Mouse (Mus musculus) CH12.LX (cell line): ENCODE measurements around the gene Cdsn. TPM values are rescaled to one million over a fixed set of nuclear protein-coding genes. Genes with fewer than 3 reads are reported as not detected.

Experiments
- DNase-seq: peaks from one replicate; pipeline ENCODE4 v3.0.0-alpha.2; 2013; ENCODE audit errors: extremely low read depth
- H3K27ac ChIP-seq: 2 replicates; pipeline ENCODE4 v1.5.1; 2012; ENCODE audit warnings: low read depth, mild to moderate bottlenecking, control low read depth, moderate library complexity; ENCODE audit not compliant: insufficient read depth
- H3K27me3 ChIP-seq: replicated peaks from 2 replicates; pipeline ENCODE3; 2012; ENCODE audit warnings: inconsistent platforms
- H3K36me3 ChIP-seq, 2 experiments: replicated peaks in 1 of 2; 2 replicates each; pipeline versions ENCODE3 to v1.6.1; 2012; ENCODE audit warnings: inconsistent platforms in 1 of 2, low read length in 1 of 2, mild to moderate bottlenecking in 1 of 2, mixed read lengths in 1 of 2, moderate library complexity in 1 of 2; ENCODE audit not compliant: control insufficient read depth in 1 of 2, insufficient read depth in 1 of 2
- H3K4me1 ChIP-seq, 2 experiments: 2 replicates each; pipeline ENCODE4 v1.6.1; 2012; ENCODE audit warnings: inconsistent platforms in 1 of 2, moderate library complexity in 1 of 2; ENCODE audit not compliant: insufficient read depth in 2 of 2, control insufficient read depth in 1 of 2
- H3K4me2 ChIP-seq: 2 replicates; pipeline ENCODE4 v1.6.1; 2012; ENCODE audit warnings: low read depth, mild to moderate bottlenecking, control low read depth; ENCODE audit not compliant: poor library complexity, insufficient read depth, severe bottlenecking
- H3K4me3 ChIP-seq, 3 experiments: fragments of 150-350 bp in 1 of 3; sonication (generic) in 1 of 3; replicated peaks in 1 of 3; 2 replicates each; pipeline versions ENCODE3 to v1.5.1; 2011 to 2012; ENCODE audit warnings: low read depth in 2 of 3, low read length in 2 of 3, mild to moderate bottlenecking in 2 of 3, moderate library complexity in 2 of 3, control low read depth in 1 of 3, improper control_type of control experiment in 1 of 3, inconsistent platforms in 1 of 3, mixed read lengths in 1 of 3; ENCODE audit not compliant: poor library complexity in 1 of 3
- H3K79me2 ChIP-seq: replicated peaks from 2 replicates; pipeline ENCODE4 v1.6.1; 2012; ENCODE audit warnings: mild to moderate bottlenecking, moderate library complexity; ENCODE audit not compliant: control insufficient read depth, poor library complexity, insufficient read depth, severe bottlenecking; ENCODE audit errors: extremely low read depth
- H3K9ac ChIP-seq: 2 replicates; pipeline ENCODE4 v1.6.1; 2012; ENCODE audit warnings: low read depth, mild to moderate bottlenecking, control low read depth, moderate library complexity; ENCODE audit not compliant: insufficient read depth
- H3K9me3 ChIP-seq: replicated peaks from 2 replicates; pipeline ENCODE3; 2012; ENCODE audit warnings: low read length, inconsistent platforms, mixed read lengths
- BHLHE40 ChIP-seq: IDR thresholded peaks from 2 replicates; pipeline ENCODE4 v1.6.1; 2011; ENCODE audit warnings: mild to moderate bottlenecking, low read depth, low read length, improper control_type of control experiment
- CHD2 ChIP-seq: IDR thresholded peaks from 2 replicates; pipeline ENCODE4 v1.6.1; 2011; ENCODE audit warnings: low read length, improper control_type of control experiment
- CTCF ChIP-seq, 2 experiments: IDR thresholded peaks in 1 of 2; conservative IDR thresholded peaks in 1 of 2; 2 replicates each; pipeline ENCODE4 v1.5.1; 2011 to 2012; ENCODE audit warnings: low read depth in 2 of 2, low read length in 2 of 2, improper control_type of control experiment in 1 of 2, inconsistent platforms in 1 of 2, mild to moderate bottlenecking in 1 of 2, moderate library complexity in 1 of 2
- E2F4 ChIP-seq: IDR thresholded peaks from 2 replicates; pipeline ENCODE4 v1.6.1; 2011; ENCODE audit warnings: low read depth, low read length, improper control_type of control experiment; ENCODE audit not compliant: insufficient replicate concordance
- ELF1 ChIP-seq: IDR thresholded peaks from 2 replicates; pipeline ENCODE4 v1.6.1; 2014; ENCODE audit warnings: low read depth, mild to moderate bottlenecking, inconsistent platforms, low read length, improper control_type of control experiment
- HCFC1 ChIP-seq: IDR thresholded peaks from 2 replicates; pipeline ENCODE4 v1.6.1; 2012; ENCODE audit warnings: low read depth, mild to moderate bottlenecking, inconsistent platforms, low read length, improper control_type of control experiment
- JUND ChIP-seq: conservative IDR thresholded peaks from 2 replicates; pipeline ENCODE4 v1.6.1; 2011; ENCODE audit warnings: low read depth, low read length, improper control_type of control experiment
- MAFK ChIP-seq: IDR thresholded peaks from 2 replicates; pipeline ENCODE4 v1.6.1; 2011; ENCODE audit warnings: low read length, improper control_type of control experiment; ENCODE audit not compliant: insufficient replicate concordance
- MAZ ChIP-seq: IDR thresholded peaks from 2 replicates; pipeline ENCODE4 v1.6.1; 2012; ENCODE audit warnings: low read depth, mild to moderate bottlenecking, inconsistent platforms, low read length, improper control_type of control experiment, moderate library complexity
- MEF2A ChIP-seq: IDR thresholded peaks from 2 replicates; pipeline ENCODE4 v1.6.1; 2014; ENCODE audit warnings: low read depth, mild to moderate bottlenecking, inconsistent platforms, low read length, improper control_type of control experiment, borderline replicate concordance
- MXI1 ChIP-seq: IDR thresholded peaks from 2 replicates; pipeline ENCODE4 v1.6.1; 2011; ENCODE audit warnings: mild to moderate bottlenecking, low read depth, low read length, improper control_type of control experiment
- MYC ChIP-seq: IDR thresholded peaks from 2 replicates; pipeline ENCODE4 v1.6.1; 2011; ENCODE audit warnings: low read depth, mild to moderate bottlenecking, improper control_type of control experiment, low read length
- NELFE ChIP-seq: IDR thresholded peaks from 2 replicates; pipeline ENCODE4 v1.6.1; 2011; ENCODE audit warnings: low read depth, low read length, improper control_type of control experiment
- NRF1 ChIP-seq: IDR thresholded peaks from 2 replicates; pipeline ENCODE4 v1.6.1; 2014; ENCODE audit warnings: low read depth, mild to moderate bottlenecking, inconsistent platforms, low read length, improper control_type of control experiment, moderate library complexity
- PAX5 ChIP-seq: IDR thresholded peaks from 2 replicates; pipeline ENCODE4 v1.6.1; 2012; ENCODE audit warnings: low read length, inconsistent platforms, mixed read lengths
- POLR2A ChIP-seq: IDR thresholded peaks from 2 replicates; pipeline ENCODE4 v1.6.1; 2011; ENCODE audit warnings: low read depth, mild to moderate bottlenecking, improper control_type of control experiment, low read length
- SIN3A ChIP-seq: IDR thresholded peaks from 2 replicates; pipeline ENCODE4 v1.6.1; 2012; ENCODE audit warnings: low read length, improper control_type of control experiment, inconsistent platforms
- TBP ChIP-seq: conservative IDR thresholded peaks from 2 replicates; pipeline ENCODE4 v1.6.1; 2011; ENCODE audit warnings: low read depth, low read length, improper control_type of control experiment
- USF1 ChIP-seq: IDR thresholded peaks from 2 replicates; pipeline ENCODE4 v1.6.1; 2014; ENCODE audit warnings: low read depth, mild to moderate bottlenecking, inconsistent platforms, low read length, improper control_type of control experiment
- ZC3H11A ChIP-seq: IDR thresholded peaks from 2 replicates; pipeline ENCODE4 v1.6.1; 2012; ENCODE audit warnings: low read depth, mild to moderate bottlenecking, inconsistent platforms, low read length, improper control_type of control experiment
- ZNF384 ChIP-seq: IDR thresholded peaks from 2 replicates; pipeline ENCODE4 v1.6.1; 2012; ENCODE audit warnings: low read depth, low read length, improper control_type of control experiment, inconsistent platforms
- dilution Hi-C: fragments of 300-500 bp; cut with MboI; formaldehyde crosslinking; loops from 2 replicates; pipeline ENCODE4 v1.14.3; 2020; ENCODE audit warnings: low sequenced_read_pairs; ENCODE audit not compliant: extremely low pct_unique_long_range_greater_than_20kb, extremely low pct_ligation_motif_present
- in situ Hi-C: fragments of 300-500 bp; cut with MboI; formaldehyde crosslinking; loops from 3 replicates; pipeline ENCODE4 v1.14.3; 2019; ENCODE audit warnings: low sequenced_read_pairs, low pct_ligation_motif_present, low pct_unique_long_range_greater_than_20kb, mixed read lengths
- polyA plus RNA-seq: library from polyadenylated mRNA; unstranded; fragments of >175 nt; gene quantifications from 2 replicates; pipeline ENCODE4 v1.2.1, GENCODE M21; 2012; ENCODE audit warnings: low read depth; ENCODE audit not compliant: insufficient read length
- total RNA-seq, 2 experiments: library from RNA; depleted of rRNA; stranded (reverse); fragments of 300-350 nt in 1 of 2; fragments of >200 nt in 1 of 2; gene quantifications; 2 replicates each; pipeline ENCODE4 v1.2.3; 2012 to 2014

Cdsn gene
- total and polyA plus RNA-seq, 3 experiments: 0.17 to 1.4 (median 0.76) TPM

DNA sequence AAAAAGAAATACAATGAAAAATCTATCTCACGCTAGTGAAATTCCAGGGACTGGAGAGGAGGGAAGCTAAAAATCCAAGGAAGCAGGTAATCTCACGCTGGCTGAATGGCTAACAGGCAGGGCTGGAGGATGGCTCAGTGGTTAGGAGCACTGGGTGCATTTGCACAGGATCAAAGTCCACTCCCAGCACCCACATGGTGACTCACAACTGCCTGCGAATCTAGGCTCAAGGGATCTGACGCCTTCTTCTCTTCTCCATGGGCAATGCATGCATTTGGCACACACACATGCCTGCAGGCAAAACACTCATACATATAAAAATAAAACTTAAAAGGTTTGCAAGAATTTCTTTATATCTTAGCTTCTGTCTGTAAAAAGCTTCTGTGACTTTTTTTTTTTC, 14.5 kb upstream of the Cdsn start:
- Histone ChIP-seq H3K4me2 (no peak overlapping the region), H3K4me3 (no peak overlapping the region), H3K27ac (no peak overlapping the region), H3K36me3 (no peaks in the 10 kb centered on the region), H3K9ac (no peak overlapping the region), H3K9me3 (no peaks in the 10 kb centered on the region), H3K79me2 (no peaks in the 10 kb centered on the region), H3K27me3 (peaks cover 8% of the 10 kb centered on the region), H3K4me1 (peaks cover 0 to 4% of the 10 kb centered on the region in 2 experiments; a peak in 1 of 4 replicates)
- DNase-seq: no peak
- in situ Hi-C loops: no loop called here
- dilution Hi-C loops: no loop called here
- TF ChIP-seq MEF2A (no peak), PAX5 (no peak), USF1 (no peak), NRF1 (no peak), ELF1 (no peak), CTCF (conservative IDR thresholded peaks at IDR 0.05 in 1 of 2, IDR thresholded peaks at IDR 0.05 in 1 of 2; ENCODE audit: low read depth in 2 of 2, low read length in 2 of 2) (no peak), MXI1 (no peak), NELFE (no peak), TBP (no peak), MAZ (no peak), HCFC1 (no peak)

DNA sequence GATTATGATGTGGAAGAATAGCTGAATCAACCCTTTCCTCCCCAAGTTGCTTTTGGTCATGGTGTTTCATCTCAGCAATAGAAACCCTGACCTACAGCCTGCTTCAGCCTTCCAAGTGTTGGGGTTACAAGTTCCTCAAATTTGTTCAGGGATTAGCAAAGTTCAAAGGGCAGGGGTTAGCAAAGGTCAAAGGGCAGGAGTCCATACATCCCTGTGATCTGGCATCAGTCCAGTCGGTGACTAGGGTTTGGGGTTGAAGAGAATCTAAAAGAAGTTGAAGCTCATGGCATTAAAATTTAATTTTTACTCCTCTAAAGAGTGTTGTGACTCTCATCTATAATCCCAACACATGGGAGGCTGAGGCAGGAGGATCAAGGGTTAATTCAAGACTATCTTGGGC, 13.5 kb upstream of the Cdsn start:
- no peak overlapping the region for H3K4me3 ChIP-seq
- H3K27me3 ChIP-seq: peaks cover 8% of the 10 kb centered on the region
- H3K4me1 ChIP-seq: peaks cover 7 to 13% of the 10 kb centered on the region in 2 experiments
- H3K27ac ChIP-seq: no peak overlapping the region
- no peaks in the 10 kb centered on the region for H3K79me2 ChIP-seq
- no peaks in the 10 kb centered on the region for H3K36me3 ChIP-seq
- dilution Hi-C loops: no loop called here
- no peak overlapping the region for H3K4me2 ChIP-seq
- H3K9ac ChIP-seq: no peak overlapping the region
- in situ Hi-C loops: no loop called here
- TF ChIP-seq E2F4: no peak
- TF ChIP-seq HCFC1: no peak
- TF ChIP-seq JUND: no peak
- TF ChIP-seq BHLHE40: no peak
- no peak for TF ChIP-seq ZNF384
- TF ChIP-seq MEF2A: no peak
- TF ChIP-seq SIN3A: no peak
- no peak for TF ChIP-seq MXI1
- TF ChIP-seq POLR2A: no peak
- TF ChIP-seq ZC3H11A: no peak
- no peak for TF ChIP-seq CHD2
- no peak for TF ChIP-seq MYC
- TF ChIP-seq MAFK: no peak
- TF ChIP-seq NRF1: no peak
- DNase-seq: no peak
- H3K9me3 ChIP-seq: no peaks in the 10 kb centered on the region
